Comparison of ENCODE assay signal across 7 mouse cellular contexts in the genomic region with DNA sequence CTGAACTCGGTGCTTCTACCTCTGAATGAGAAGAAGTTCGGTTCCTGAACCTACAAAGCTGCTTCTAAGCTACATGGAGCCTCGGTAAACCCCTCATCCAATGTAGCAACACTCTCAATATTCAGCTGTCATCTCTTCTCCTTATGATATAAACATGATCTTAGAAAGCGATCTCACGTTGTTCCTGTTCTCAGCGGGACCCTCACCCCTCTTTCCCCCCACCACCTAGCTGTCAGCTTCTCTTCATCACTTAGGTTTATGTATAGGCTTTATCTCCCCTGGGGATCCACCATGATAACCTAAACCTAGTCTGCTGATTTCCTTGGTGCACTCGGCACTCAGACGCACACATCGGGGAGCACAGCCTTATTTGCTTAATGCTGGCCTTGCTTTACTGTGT. TPM values are rescaled to one million over a fixed set of nuclear protein-coding genes. Genes with fewer than 3 reads are reported as not detected.
DNase-seq lines count a peak whose midpoint lies in the region; ATAC-seq lines count a peak whose summit lies in the region.

A gene (minus strand): TSS at position 101 of the 400 bp plus-strand sequence.

- peak within 1 kb of the TSS; percentile 83 for H3K27ac ChIP-seq in neural tube, embryonic 11.5 days (ENCODE audit: low read depth, low read length)
- peak within 1 kb of the TSS; percentile 90 for H3K27ac ChIP-seq in embryonic facial prominence, embryonic 12.5 days
- H3K27ac ChIP-seq in hindbrain, embryonic 11.5 days (ENCODE audit: low read depth, low read length): peak within 1 kb of the TSS; percentile 85
- H3K27ac ChIP-seq in liver, embryonic 13.5 days: peak within 1 kb of the TSS; percentile 80

- WGBS in neural tube, embryonic 11.5 days: 73% methylated on average over 9 of the region's 9 CpGs
- WGBS in embryonic facial prominence, embryonic 12.5 days: 76% methylated on average over 9 of the region's 9 CpGs
- WGBS in hindbrain, embryonic 11.5 days: 80% methylated on average over 9 of the region's 9 CpGs
- 67% methylated on average over 9 of the region's 9 CpGs for WGBS in liver, embryonic 13.5 days (ENCODE audit: insufficient replicate concordance)

- H3K4me2 ChIP-seq in neural tube, embryonic 11.5 days (ENCODE audit: low read depth): peak within 1 kb of the TSS; percentile 62
- peak within 1 kb of the TSS; percentile 61 for H3K4me2 ChIP-seq in embryonic facial prominence, embryonic 12.5 days (replicated peaks)
- peak within 1 kb of the TSS; percentile 59 for H3K4me2 ChIP-seq in hindbrain, embryonic 11.5 days (replicated peaks; ENCODE audit: low read depth, low read length)
- H3K4me2 ChIP-seq in liver, embryonic 13.5 days: peak within 1 kb of the TSS; percentile 77

- H3K27me3 ChIP-seq in neural tube, embryonic 11.5 days (ENCODE audit: control insufficient read depth, insufficient read depth, low read length): no peaks in the 10 kb centered on the region
- no peaks in the 10 kb centered on the region for H3K27me3 ChIP-seq in embryonic facial prominence, embryonic 12.5 days
- H3K27me3 ChIP-seq in hindbrain, embryonic 11.5 days (ENCODE audit: control insufficient read depth, insufficient read depth, low read length): no peaks in the 10 kb centered on the region
- H3K27me3 ChIP-seq in liver, embryonic 13.5 days: no peaks in the 10 kb centered on the region

- H3K9me3 ChIP-seq in neural tube, embryonic 11.5 days (ENCODE audit: control insufficient read depth, low read length): no peaks in the 10 kb centered on the region
- H3K9me3 ChIP-seq in embryonic facial prominence, embryonic 12.5 days: no peaks in the 10 kb centered on the region
- H3K9me3 ChIP-seq in hindbrain, embryonic 11.5 days (ENCODE audit: control insufficient read depth, low read length): no peaks in the 10 kb centered on the region
- H3K9me3 ChIP-seq in liver, embryonic 13.5 days (replicated peaks): no peaks in the 10 kb centered on the region

- ATAC-seq in neural tube, embryonic 11.5 days (ENCODE audit: insufficient read depth, low FRiP score, low TSS enrichment): no peak
- ATAC-seq in embryonic facial prominence, embryonic 12.5 days (ENCODE audit: insufficient number of reproducible peaks, insufficient read depth, low FRiP score, low TSS enrichment): no peak
- ATAC-seq in hindbrain, embryonic 11.5 days (ENCODE audit: low FRiP score): no peak
- no peak for ATAC-seq in liver, embryonic 13.5 days (ENCODE audit: low read depth)

- peak within 1 kb of the TSS; percentile 61 for H3K4me3 ChIP-seq in neural tube, embryonic 11.5 days (ENCODE audit: low read depth, low read length)
- H3K4me3 ChIP-seq in embryonic facial prominence, embryonic 12.5 days: peak within 1 kb of the TSS; percentile 72
- peak within 1 kb of the TSS; percentile 46 for H3K4me3 ChIP-seq in hindbrain, embryonic 11.5 days (ENCODE audit: low read depth, low read length)
- H3K4me3 ChIP-seq in liver, embryonic 13.5 days (replicated peaks): peak within 1 kb of the TSS; percentile 80

- H3K4me1 ChIP-seq in neural tube, embryonic 11.5 days (ENCODE audit: control insufficient read depth, insufficient read depth, low read length): peaks cover 9% of the 10 kb centered on the region; the same call in 1 of the 2 replicates
- H3K4me1 ChIP-seq in embryonic facial prominence, embryonic 12.5 days: peaks cover 7% of the 10 kb centered on the region; the same call in 1 of the 2 replicates
- H3K4me1 ChIP-seq in hindbrain, embryonic 11.5 days (replicated peaks; ENCODE audit: control insufficient read depth, insufficient read depth, low read length): no peaks in the 10 kb centered on the region
- H3K4me1 ChIP-seq in liver, embryonic 13.5 days (replicated peaks): peaks cover 37% of the 10 kb centered on the region

- H3K9ac ChIP-seq in neural tube, embryonic 11.5 days (ENCODE audit: low read length): peak within 1 kb of the TSS; percentile 67
- peak within 1 kb of the TSS; percentile 69 for H3K9ac ChIP-seq in embryonic facial prominence, embryonic 12.5 days
- H3K9ac ChIP-seq in hindbrain, embryonic 11.5 days (ENCODE audit: low read depth, low read length): peak within 1 kb of the TSS; percentile 57
- H3K9ac ChIP-seq in liver, embryonic 13.5 days: peak within 1 kb of the TSS; percentile 76

- H3K36me3 ChIP-seq in neural tube, embryonic 11.5 days (ENCODE audit: control insufficient read depth, insufficient read depth, low read length): 0 out of 2 replicates have a peak, but pooled peaks cover 2% of the 10 kb centered on the region
- H3K36me3 ChIP-seq in embryonic facial prominence, embryonic 12.5 days: peaks cover 22% of the 10 kb centered on the region; the same call in 1 of the 2 replicates
- no peaks in the 10 kb centered on the region for H3K36me3 ChIP-seq in hindbrain, embryonic 11.5 days (ENCODE audit: control insufficient read depth, insufficient read depth, low read length)
- H3K36me3 ChIP-seq in liver, embryonic 13.5 days: peaks cover 24% of the 10 kb centered on the region

- DNase-seq in neural tube, embryonic 11.5 days (ENCODE audit: low spot score): no peak
- no peak for DNase-seq in neural tube, embryonic 10.5 days (ENCODE audit: extremely low spot score, low spot score)
- no peak for DNase-seq in hindbrain, embryonic 11.5 days (ENCODE audit: low spot score)
- DNase-seq in liver, embryonic 13.5 days: no peak
- no peak for DNase-seq in adipocyte (ENCODE audit: low spot score)
- no peak for DNase-seq in cerebellum, postnatal 36 days

RNA-seq across cellular contexts. Expression of the gene that starts here (rescaled TPM):
- polyA plus RNA-seq in neural tube, embryonic 11.5 days (2014; fragmentation: Nextera tagmentation; extraction: Ambion mirVana): 39.7 and 43.8 TPM in 2 replicates
- polyA plus RNA-seq in embryonic facial prominence, embryonic 12.5 days (2016; fragmentation: Nextera tagmentation; extraction: Ambion mirVana): 52.4 and 53.6 TPM in 2 replicates
- 38.1 and 38.2 TPM in 2 replicates for polyA plus RNA-seq in hindbrain, embryonic 11.5 days (2014; fragmentation: Nextera tagmentation; extraction: Ambion mirVana)
- polyA plus RNA-seq in liver, embryonic 13.5 days (2015; fragmentation: Nextera tagmentation; extraction: Ambion mirVana): 16.9 and 19.3 TPM in 2 replicates
